Mouse (Mus musculus): Measurements from ENCODE around the gene Gm5938. TPM values are rescaled to one million over a fixed set of nuclear protein-coding genes. Genes with fewer than 3 reads are reported as not detected.

Gm5938 gene
- total RNA-seq (2023) = not detected

DNA sequence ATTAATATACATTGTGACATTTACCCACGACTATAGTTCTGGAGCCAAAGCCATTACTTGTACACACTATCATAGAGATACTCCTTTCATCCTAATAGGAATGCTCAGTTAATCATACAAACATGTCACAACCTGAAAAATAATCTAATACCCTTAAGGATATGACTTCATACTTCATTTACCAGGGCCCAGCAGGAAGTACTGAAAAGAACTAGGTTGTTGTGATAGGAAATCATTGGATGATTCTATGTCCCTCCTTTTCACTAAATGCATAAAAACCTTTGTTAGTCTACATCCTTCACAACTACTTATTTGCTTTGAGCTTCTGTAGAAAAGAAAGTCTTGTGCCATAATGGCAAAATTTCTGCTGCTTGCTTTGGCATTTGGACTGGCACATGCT, at the start of gene Gm5938:
Gm5938 (plus strand) TSS at position 301 of the 400 bp plus-strand sequence.

DNA sequence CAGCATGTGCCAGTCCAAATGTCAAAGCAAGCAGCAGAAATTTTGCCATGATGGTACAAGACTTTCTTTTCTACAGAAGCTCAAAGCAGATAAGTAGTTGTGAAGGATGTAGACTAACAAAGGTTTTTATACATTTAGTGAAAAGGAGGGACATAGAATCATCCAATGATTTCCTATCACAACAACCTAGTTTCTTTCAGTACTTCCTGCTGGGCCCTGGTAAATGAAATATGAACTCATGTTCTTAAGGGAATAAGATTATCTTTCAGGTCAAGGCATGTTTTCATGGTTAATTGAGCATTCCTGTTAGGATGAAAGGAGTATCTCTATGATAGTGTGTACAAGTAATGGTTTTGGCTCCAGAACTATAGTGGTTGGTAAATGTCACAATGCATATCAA, 34.0 kb upstream of the Gm5938 start, which contains the start of gene Obp1a:
Obp1a (minus strand) TSS at position 101 of the 400 bp plus-strand sequence.

Other genes starting within 250 kb of the Gm5938 start
- not detected for gene 5430402E10Rik, start 200.4 kb upstream of the Gm5938 start, total RNA-seq (2023)
- not detected for gene Obp1a, start 34.1 kb upstream of the Gm5938 start, total RNA-seq (2023)
- not detected for gene Obp1b, start 61.3 kb downstream of the Gm5938 start, total RNA-seq (2023)
- not detected for gene Gm14743, start 120.5 kb downstream of the Gm5938 start, total RNA-seq (2023)
- not detected for gene 4930480E11Rik, start 244.2 kb downstream of the Gm5938 start, total RNA-seq (2023)

Measured in B cell, adult 67 days (primary cell).